Mouse (Mus musculus): ENCODE data around the gene Macf1.

Gene Macf1

GRCm38 (mm10) chr4:123684260-123684659, at the start of gene Macf1:
Macf1 (minus strand) TSS chr4:123684360.
- DNase-seq (ENCODE audit: low read depth, low spot score), result no peak

GRCm38 (mm10) chr4:123733532-123733931, 49.4 kb upstream of the Macf1 start:
- DNase-seq (ENCODE audit: low read depth, low spot score), result no peak

- no peak for DNase-seq (ENCODE audit: low read depth, low spot score)
Measured at GRCm38 (mm10) chr4:123732921-123733320, 48.8 kb upstream of the Macf1 start.

- no peak for DNase-seq (ENCODE audit: low read depth, low spot score)
Measured at GRCm38 (mm10) chr4:123732163-123732910, 48.2 kb upstream of the Macf1 start.

GRCm38 (mm10) chr4:123721761-123722160, 37.6 kb upstream of the Macf1 start:
- no peak for DNase-seq (ENCODE audit: low read depth, low spot score)

- no peak for DNase-seq (ENCODE audit: low read depth, low spot score)
Measured at GRCm38 (mm10) chr4:123718434-123718780, 34.2 kb upstream of the Macf1 start.

- DNase-seq (ENCODE audit: low read depth, low spot score), result peak; percentile 97
Measured at GRCm38 (mm10) chr4:123717574-123718433, 33.6 kb upstream of the Macf1 start, which contains the start of gene Ndufs5. Ndufs5 (minus strand) TSS chr4:123718202.

GRCm38 (mm10) chr4:123712431-123712830, 28.3 kb upstream of the Macf1 start:
- no peak for DNase-seq (ENCODE audit: low read depth, low spot score)

- peak; percentile 18 for DNase-seq (ENCODE audit: low read depth, low spot score)
Measured at GRCm38 (mm10) chr4:123707340-123707739, 23.2 kb upstream of the Macf1 start.

GRCm38 (mm10) chr4:123705340-123705739, 21.2 kb upstream of the Macf1 start:
- no peak for DNase-seq (ENCODE audit: low read depth, low spot score)

- DNase-seq (ENCODE audit: low read depth, low spot score), result no peak
Measured at GRCm38 (mm10) chr4:123693384-123693783, 9.2 kb upstream of the Macf1 start.

GRCm38 (mm10) chr4:123692071-123692470, 7.9 kb upstream of the Macf1 start:
- DNase-seq (ENCODE audit: low read depth, low spot score), result no peak

GRCm38 (mm10) chr4:123690311-123690710, 6.2 kb upstream of the Macf1 start:
- DNase-seq (ENCODE audit: low read depth, low spot score), result no peak

- DNase-seq (ENCODE audit: low read depth, low spot score), result no peak
Measured at GRCm38 (mm10) chr4:123687025-123687781, 3.0 kb upstream of the Macf1 start.

GRCm38 (mm10) chr4:123686368-123687024, 2.3 kb upstream of the Macf1 start:
- no peak for DNase-seq (ENCODE audit: low read depth, low spot score)

- DNase-seq (ENCODE audit: low read depth, low spot score), result no peak
Measured at GRCm38 (mm10) chr4:123685506-123686242, 1.5 kb upstream of the Macf1 start.

GRCm38 (mm10) chr4:123685046-123685445, 886 bp upstream of the Macf1 start:
- no peak for DNase-seq (ENCODE audit: low read depth, low spot score)

- DNase-seq (ENCODE audit: low read depth, low spot score), result no peak
Measured at GRCm38 (mm10) chr4:123682291-123682690, 1.9 kb downstream of the Macf1 start.

GRCm38 (mm10) chr4:123680962-123681361, 3.2 kb downstream of the Macf1 start:
- no peak for DNase-seq (ENCODE audit: low read depth, low spot score)

- no peak for DNase-seq (ENCODE audit: low read depth, low spot score)
Measured at GRCm38 (mm10) chr4:123677060-123677804, 6.9 kb downstream of the Macf1 start.

Data from A20 (cell line).